Mouse (Mus musculus) limb, embryonic 14.5 days (tissue): ENCODE measurements at regions not wholly inside any gene's neighbourhood (a gene's known extent, or its start where the extent isn't known, plus 50 kb on each side); places are given as distances from the start of the nearest gene placed in this dataset.

Experiments
- ATAC-seq: fragments of 200-750 bp; cut with Nextera tagmentation; 2 replicates; pipeline ENCODE4 v1.8.0; 2017; ENCODE audit warnings: low read depth, moderate number of reproducible peaks, moderate TSS enrichment; ENCODE audit not compliant: low FRiP score
- DNase-seq: peaks from one replicate; pipeline ENCODE4 v3.0.0-alpha.2; 2015; ENCODE audit warnings: low spot score
- H3K27ac ChIP-seq: fragments of 300-500 bp; sonication (generic); replicated peaks from 2 replicates; pipeline ENCODE4 v1.5.1; 2014; ENCODE audit warnings: low read depth, mild to moderate bottlenecking, low read length, moderate library complexity, mixed read lengths
- H3K27me3 ChIP-seq: fragments of 300-500 bp; sonication (generic); 2 replicates; pipeline ENCODE4 v1.6.1; 2014; ENCODE audit warnings: low read length, mixed read lengths; ENCODE audit not compliant: control insufficient read depth, insufficient read depth
- H3K36me3 ChIP-seq: fragments of 300-500 bp; sonication (generic); 2 replicates; pipeline ENCODE4 v1.6.1; 2014; ENCODE audit warnings: mild to moderate bottlenecking, low read length, moderate library complexity, mixed read lengths; ENCODE audit not compliant: control insufficient read depth, insufficient read depth
- H3K4me1 ChIP-seq: fragments of 300-500 bp; sonication (generic); 2 replicates; pipeline ENCODE4 v1.6.1; 2014; ENCODE audit warnings: antibody characterized with exemption, low read length, mixed read lengths; ENCODE audit not compliant: control insufficient read depth, insufficient read depth
- H3K4me2 ChIP-seq: fragments of 300-500 bp; sonication (generic); replicated peaks from 2 replicates; pipeline ENCODE4 v1.6.1; 2014; ENCODE audit warnings: low read depth, mild to moderate bottlenecking, low read length, moderate library complexity; ENCODE audit not compliant: severe bottlenecking
- H3K4me3 ChIP-seq: fragments of 300-500 bp; sonication (generic); replicated peaks from 2 replicates; pipeline ENCODE4 v1.5.1; 2014; ENCODE audit warnings: low read length
- H3K9ac ChIP-seq: fragments of 300-500 bp; sonication (generic); 2 replicates; pipeline ENCODE4 v1.6.1; 2014; ENCODE audit warnings: mild to moderate bottlenecking, low read depth, low read length, moderate library complexity; ENCODE audit not compliant: severe bottlenecking
- H3K9me3 ChIP-seq: fragments of 300-500 bp; sonication (generic); 2 replicates; pipeline ENCODE4 v1.6.1; 2016; ENCODE audit warnings: low read length; ENCODE audit not compliant: control insufficient read depth
- POLR2A ChIP-seq: fragments of 200-500 bp; IDR thresholded peaks from 2 replicates; pipeline ENCODE4 v1.8.0; 2012; ENCODE audit warnings: inconsistent platforms, mild to moderate bottlenecking, moderate library complexity, borderline replicate concordance; ENCODE audit not compliant: insufficient read depth, insufficient read length; ENCODE audit errors: extremely low read depth
- WGBS: fragments of 180-500 bp; shearing (Covaris S2); extraction: QIAGEN DNeasy Blood & Tissue Kit; methylation state at CpG from one replicate; pipeline ENCODE4 v1.1.7; 2014; 5-methylcytosine and 5-hydroxymethylcytosine counted together

GRCm38 (mm10) chr6:100476550-100477366 is 189.5 kb upstream of the Rybp start:
- H3K4me1 ChIP-seq, result no peaks in the 10 kb centered on the region; the same call in 1 of the 2 replicates
- H3K9ac ChIP-seq, result no peak overlapping the region
- H3K36me3 ChIP-seq, result no peaks in the 10 kb centered on the region
- 88% methylated on average over 6 of the region's 6 CpGs for WGBS
- H3K27me3 ChIP-seq, result no peaks in the 10 kb centered on the region
- H3K4me3 ChIP-seq, result no peak overlapping the region
- TF ChIP-seq POLR2A, result no peak
- DNase-seq (no peak), ATAC-seq (no peak)
- no peak overlapping the region for H3K27ac ChIP-seq
- no peaks in the 10 kb centered on the region for H3K9me3 ChIP-seq
- no peak overlapping the region for H3K4me2 ChIP-seq

- H3K9ac ChIP-seq, result no peak overlapping the region
- ATAC-seq, result no peak
These were observed 188.2 kb upstream of the Rybp start for GRCm38 (mm10) chr6:100475341-100475955.

GRCm38 (mm10) chr6:100474326-100474725 is 187.0 kb upstream of the Rybp start:
- H3K4me3 ChIP-seq, result no peak overlapping the region
- H3K4me1 ChIP-seq, result no peaks in the 10 kb centered on the region
- no peaks in the 10 kb centered on the region for H3K27me3 ChIP-seq
- 79% methylated on average over 9 of the region's 9 CpGs for WGBS
- no peak for ATAC-seq
- no peak for DNase-seq
- no peak overlapping the region for H3K9ac ChIP-seq
- no peaks in the 10 kb centered on the region for H3K36me3 ChIP-seq
- no peak overlapping the region for H3K4me2 ChIP-seq
- no peaks in the 10 kb centered on the region for H3K9me3 ChIP-seq
- no peak for TF ChIP-seq POLR2A
- H3K27ac ChIP-seq, result no peak overlapping the region

More at GRCm38 (mm10) chr6:100475341-100475955, 188.2 kb upstream of the Rybp start:
- TF ChIP-seq POLR2A, result no peak
- Histone ChIP-seq H3K4me3 (no peak overlapping the region), H3K4me2 (no peak overlapping the region), H3K27ac (no peak overlapping the region), H3K9me3 (no peaks in the 10 kb centered on the region), H3K27me3 (no peaks in the 10 kb centered on the region), H3K36me3 (no peaks in the 10 kb centered on the region), H3K4me1 (no peaks in the 10 kb centered on the region; the same call in 1 of the 2 replicates)
- no peak for DNase-seq
- 74% methylated on average over 4 of the region's 4 CpGs for WGBS

- Histone ChIP-seq H3K4me1 (no peaks in the 10 kb centered on the region), H3K9me3 (no peaks in the 10 kb centered on the region), H3K4me3 (no peak overlapping the region), H3K36me3 (no peaks in the 10 kb centered on the region), H3K4me2 (no peak overlapping the region), H3K9ac (no peak overlapping the region), H3K27ac (no peak overlapping the region), H3K27me3 (no peaks in the 10 kb centered on the region)
- no peak for TF ChIP-seq POLR2A
- WGBS, result 66% methylated on average over 2 of the region's 2 CpGs
- no peak for DNase-seq
- no peak for ATAC-seq
These were observed 182.8 kb upstream of the Rybp start for GRCm38 (mm10) chr6:100470071-100470470.

- Histone ChIP-seq H3K4me3 (no peak overlapping the region), H3K4me2 (no peak overlapping the region), H3K9ac (no peak overlapping the region), H3K9me3 (peaks cover 11% of the 10 kb centered on the region), H3K27me3 (no peaks in the 10 kb centered on the region), H3K27ac (no peak overlapping the region), H3K36me3 (no peaks in the 10 kb centered on the region), H3K4me1 (no peaks in the 10 kb centered on the region)
- TF ChIP-seq POLR2A, result no peak
- 89% methylated on average over 2 of the region's 2 CpGs for WGBS
- DNase-seq (no peak), ATAC-seq (no peak)
These were observed 175.5 kb upstream of the Rybp start for GRCm38 (mm10) chr6:100462757-100463156.
